Mouse (Mus musculus) CH12.LX (cell line): ENCODE data around the gene Akirin2. TPM values are rescaled to one million over a fixed set of nuclear protein-coding genes. Genes with fewer than 3 reads are reported as not detected.

Source experiments
- DNase-seq: peaks from one replicate; pipeline ENCODE4 v3.0.0-alpha.2; 2013; ENCODE audit errors: extremely low read depth
- H3K27ac ChIP-seq: 2 replicates; pipeline ENCODE4 v1.5.1; 2012; ENCODE audit warnings: low read depth, mild to moderate bottlenecking, control low read depth, moderate library complexity; ENCODE audit not compliant: insufficient read depth
- H3K27me3 ChIP-seq: replicated peaks from 2 replicates; pipeline ENCODE3; 2012; ENCODE audit warnings: inconsistent platforms
- H3K36me3 ChIP-seq, 2 experiments: replicated peaks in 1 of 2; 2 replicates each; pipeline versions ENCODE3 to v1.6.1; 2012; ENCODE audit warnings: inconsistent platforms in 1 of 2, low read length in 1 of 2, mild to moderate bottlenecking in 1 of 2, mixed read lengths in 1 of 2, moderate library complexity in 1 of 2; ENCODE audit not compliant: control insufficient read depth in 1 of 2, insufficient read depth in 1 of 2
- H3K4me1 ChIP-seq, 2 experiments: 2 replicates each; pipeline ENCODE4 v1.6.1; 2012; ENCODE audit warnings: inconsistent platforms in 1 of 2, moderate library complexity in 1 of 2; ENCODE audit not compliant: insufficient read depth in 2 of 2, control insufficient read depth in 1 of 2
- H3K4me2 ChIP-seq: 2 replicates; pipeline ENCODE4 v1.6.1; 2012; ENCODE audit warnings: low read depth, mild to moderate bottlenecking, control low read depth; ENCODE audit not compliant: poor library complexity, insufficient read depth, severe bottlenecking
- H3K4me3 ChIP-seq, 3 experiments: fragments of 150-350 bp in 1 of 3; sonication (generic) in 1 of 3; replicated peaks in 1 of 3; 2 replicates each; pipeline versions ENCODE3 to v1.5.1; 2011 to 2012; ENCODE audit warnings: low read depth in 2 of 3, low read length in 2 of 3, mild to moderate bottlenecking in 2 of 3, moderate library complexity in 2 of 3, control low read depth in 1 of 3, improper control_type of control experiment in 1 of 3, inconsistent platforms in 1 of 3, mixed read lengths in 1 of 3; ENCODE audit not compliant: poor library complexity in 1 of 3
- H3K79me2 ChIP-seq: replicated peaks from 2 replicates; pipeline ENCODE4 v1.6.1; 2012; ENCODE audit warnings: mild to moderate bottlenecking, moderate library complexity; ENCODE audit not compliant: control insufficient read depth, poor library complexity, insufficient read depth, severe bottlenecking; ENCODE audit errors: extremely low read depth
- H3K9ac ChIP-seq: 2 replicates; pipeline ENCODE4 v1.6.1; 2012; ENCODE audit warnings: low read depth, mild to moderate bottlenecking, control low read depth, moderate library complexity; ENCODE audit not compliant: insufficient read depth
- H3K9me3 ChIP-seq: replicated peaks from 2 replicates; pipeline ENCODE3; 2012; ENCODE audit warnings: low read length, inconsistent platforms, mixed read lengths
- CHD1 ChIP-seq: IDR thresholded peaks from 2 replicates; pipeline ENCODE4 v1.6.1; 2012; ENCODE audit warnings: low read depth, low read length, improper control_type of control experiment, inconsistent platforms
- CHD2 ChIP-seq: IDR thresholded peaks from 2 replicates; pipeline ENCODE4 v1.6.1; 2011; ENCODE audit warnings: low read length, improper control_type of control experiment
- E2F4 ChIP-seq: IDR thresholded peaks from 2 replicates; pipeline ENCODE4 v1.6.1; 2011; ENCODE audit warnings: low read depth, low read length, improper control_type of control experiment; ENCODE audit not compliant: insufficient replicate concordance
- EP300 ChIP-seq: IDR thresholded peaks from 2 replicates; pipeline ENCODE4 v1.6.1; 2011; ENCODE audit warnings: low read length, improper control_type of control experiment
- ETS1 ChIP-seq: conservative IDR thresholded peaks from 2 replicates; pipeline ENCODE4 v1.6.1; 2012; ENCODE audit warnings: low read depth, mild to moderate bottlenecking, inconsistent platforms, low read length, improper control_type of control experiment, moderate library complexity
- GABPA ChIP-seq: IDR thresholded peaks from 2 replicates; pipeline ENCODE4 v1.6.1; 2012; ENCODE audit warnings: low read depth, low read length, improper control_type of control experiment, inconsistent platforms; ENCODE audit not compliant: insufficient replicate concordance
- MAFK ChIP-seq: IDR thresholded peaks from 2 replicates; pipeline ENCODE4 v1.6.1; 2011; ENCODE audit warnings: low read length, improper control_type of control experiment; ENCODE audit not compliant: insufficient replicate concordance
- MAX ChIP-seq: IDR thresholded peaks from 2 replicates; pipeline ENCODE4 v1.6.1; 2011; ENCODE audit warnings: low read length, improper control_type of control experiment
- POLR2A ChIP-seq: IDR thresholded peaks from 2 replicates; pipeline ENCODE4 v1.6.1; 2011; ENCODE audit warnings: low read depth, mild to moderate bottlenecking, improper control_type of control experiment, low read length
- POLR2AphosphoS2 ChIP-seq: IDR thresholded peaks from 2 replicates; pipeline ENCODE4 v1.6.1; 2011; ENCODE audit warnings: low read depth, low read length, improper control_type of control experiment
- RCOR1 ChIP-seq: conservative IDR thresholded peaks from 2 replicates; pipeline ENCODE4 v1.6.1; 2012; ENCODE audit warnings: low read depth, mild to moderate bottlenecking, inconsistent platforms, low read length, improper control_type of control experiment
- SIN3A ChIP-seq: IDR thresholded peaks from 2 replicates; pipeline ENCODE4 v1.6.1; 2012; ENCODE audit warnings: low read length, improper control_type of control experiment, inconsistent platforms
- TBP ChIP-seq: conservative IDR thresholded peaks from 2 replicates; pipeline ENCODE4 v1.6.1; 2011; ENCODE audit warnings: low read depth, low read length, improper control_type of control experiment
- USF1 ChIP-seq: IDR thresholded peaks from 2 replicates; pipeline ENCODE4 v1.6.1; 2014; ENCODE audit warnings: low read depth, mild to moderate bottlenecking, inconsistent platforms, low read length, improper control_type of control experiment
- ZC3H11A ChIP-seq: IDR thresholded peaks from 2 replicates; pipeline ENCODE4 v1.6.1; 2012; ENCODE audit warnings: low read depth, mild to moderate bottlenecking, inconsistent platforms, low read length, improper control_type of control experiment
- ZMIZ1 ChIP-seq: IDR thresholded peaks from 2 replicates; pipeline ENCODE4 v1.6.1; 2012; ENCODE audit warnings: low read depth, mild to moderate bottlenecking, inconsistent platforms, low read length, improper control_type of control experiment
- dilution Hi-C: fragments of 300-500 bp; cut with MboI; formaldehyde crosslinking; loops from 2 replicates; pipeline ENCODE4 v1.14.3; 2020; ENCODE audit warnings: low sequenced_read_pairs; ENCODE audit not compliant: extremely low pct_unique_long_range_greater_than_20kb, extremely low pct_ligation_motif_present
- in situ Hi-C: fragments of 300-500 bp; cut with MboI; formaldehyde crosslinking; loops from 3 replicates; pipeline ENCODE4 v1.14.3; 2019; ENCODE audit warnings: low sequenced_read_pairs, low pct_ligation_motif_present, low pct_unique_long_range_greater_than_20kb, mixed read lengths
- polyA plus RNA-seq: library from polyadenylated mRNA; unstranded; fragments of >175 nt; gene quantifications from 2 replicates; pipeline ENCODE4 v1.2.1, GENCODE M21; 2012; ENCODE audit warnings: low read depth; ENCODE audit not compliant: insufficient read length
- total RNA-seq, 2 experiments: library from RNA; depleted of rRNA; stranded (reverse); fragments of 300-350 nt in 1 of 2; fragments of >200 nt in 1 of 2; gene quantifications; 2 replicates each; pipeline ENCODE4 v1.2.3; 2012 to 2014

The Akirin2 gene
- total and polyA plus RNA-seq, 3 experiments = 30.4 to 60.6 (median 52.3) TPM

DNA sequence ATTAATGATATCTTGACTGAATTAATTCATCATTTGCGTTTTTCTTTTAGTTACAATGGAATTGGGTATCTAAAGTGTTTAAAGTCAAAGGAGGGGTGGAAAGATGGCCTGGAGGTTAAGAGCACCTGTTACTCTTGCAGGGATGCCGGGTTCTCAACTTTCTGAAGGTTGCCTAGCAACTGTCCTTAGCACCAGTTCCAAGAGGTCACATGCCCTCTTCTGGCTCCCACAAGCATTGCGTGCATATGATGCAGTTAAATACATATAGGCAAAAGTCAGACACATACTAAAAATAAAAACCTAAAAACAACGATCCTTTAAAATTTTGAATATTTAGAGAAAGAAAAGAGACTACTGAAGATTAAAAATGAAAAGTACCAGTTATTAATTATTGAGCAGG lies 10.2 kb downstream of the Akirin2 start (continued):
- TF ChIP-seq RCOR1 (no peak), SIN3A (no peak), POLR2A (no peak), ZC3H11A (no peak), TBP (no peak)

DNA sequence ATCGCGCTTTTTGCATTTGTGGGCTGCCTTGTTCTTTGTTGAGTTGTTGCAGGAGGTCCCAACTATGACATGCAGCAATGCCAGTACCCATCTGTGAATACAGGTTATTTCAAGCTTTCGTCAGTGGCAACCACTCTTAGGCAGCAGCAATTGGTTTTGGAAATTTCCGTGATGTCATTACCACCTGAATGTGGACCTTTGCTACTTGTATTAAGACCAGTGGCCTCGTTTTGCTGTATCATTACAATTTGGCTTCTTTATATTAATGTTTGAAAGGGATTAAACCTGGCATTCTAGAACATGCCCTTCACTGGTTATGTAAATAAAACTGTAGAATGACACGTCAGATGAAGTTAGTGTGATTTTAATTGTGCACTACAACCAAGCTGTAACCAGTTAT lies 15.5 kb downstream of the Akirin2 start:
- dilution Hi-C loops = no loop called here
- peak; percentile 47 for DNase-seq
- H3K27ac ChIP-seq = no peak overlapping the region; the same call in 1 of the 2 replicates
- H3K4me2 ChIP-seq = no peak overlapping the region
- in situ Hi-C loops = loop anchor here (25.0 kb wide), 1 partner anchor 1179 kb away; no protein-coding TSS in a partner anchor
- H3K27me3 ChIP-seq = no peaks in the 10 kb centered on the region
- H3K9ac ChIP-seq = no peak overlapping the region
- no peak overlapping the region for H3K4me3 ChIP-seq
- H3K79me2 ChIP-seq = peaks cover 15% of the 10 kb centered on the region
- no peaks in the 10 kb centered on the region for H3K9me3 ChIP-seq
- peaks cover 33 to 85% of the 10 kb centered on the region in 2 experiments for H3K36me3 ChIP-seq
- TF ChIP-seq POLR2AphosphoS2 (0 out of 2 replicates have a peak, but pooled peaks have one; percentile 55), MAX (no peak), MAFK (no peak)
- TF ChIP-seq, all 38 proteins: peak for 1
- peaks cover 0 to 10% of the 10 kb centered on the region in 2 experiments; a peak in 2 of 4 replicates for H3K4me1 ChIP-seq

DNA sequence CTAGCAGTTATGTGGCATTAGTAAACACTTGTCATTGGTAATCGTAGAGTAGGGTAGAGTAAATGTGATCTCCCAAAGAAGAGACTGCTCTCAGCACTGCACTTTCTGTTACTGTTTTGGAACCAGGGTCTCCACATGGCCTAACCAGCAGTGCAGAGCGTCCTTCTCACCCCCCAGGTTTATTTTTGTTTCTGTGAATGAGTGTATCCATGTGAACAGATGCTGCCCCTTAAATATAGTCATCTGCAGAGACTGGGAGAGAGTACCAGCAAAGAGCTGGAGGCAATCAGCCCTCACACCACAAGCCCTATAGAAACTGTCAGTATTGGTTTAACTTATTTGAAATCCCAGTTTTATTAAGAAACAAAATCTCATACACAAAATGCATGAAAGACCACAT lies 22.1 kb downstream of the Akirin2 start:
- H3K27ac ChIP-seq = no peak overlapping the region
- H3K4me3 ChIP-seq = no peak overlapping the region
- peaks cover 62 to 98% of the 10 kb centered on the region in 2 experiments for H3K36me3 ChIP-seq
- in situ Hi-C loops (loop anchor here (25.0 kb wide), 1 partner anchor 1186 kb away; no protein-coding TSS in a partner anchor), dilution Hi-C loops (no loop called here)
- no peaks in the 10 kb centered on the region for H3K4me1 ChIP-seq
- DNase-seq = no peak
- no peaks in the 10 kb centered on the region for H3K27me3 ChIP-seq
- no peak overlapping the region for H3K4me2 ChIP-seq
- peaks cover 2% of the 10 kb centered on the region; the same call in 1 of the 2 replicates for H3K79me2 ChIP-seq
- no peak overlapping the region for H3K9ac ChIP-seq
- H3K9me3 ChIP-seq = no peaks in the 10 kb centered on the region
- TF ChIP-seq ETS1 (no peak), ZMIZ1 (no peak), CHD1 (no peak), E2F4 (no peak), USF1 (no peak), CHD2 (no peak), EP300 (no peak), GABPA (no peak), MAX (no peak)
